Mouse (Mus musculus): ENCODE measurements around the gene BC061237. TPM values are rescaled to one million over a fixed set of nuclear protein-coding genes. Genes with fewer than 3 reads are reported as not detected.
"Not testable (repeated sequence)": the region's sequence is repeated elsewhere in the genome, so short reads cannot be mapped to it uniquely, and the experiment has no call there.

Gene BC061237
- not detected in 2 replicates for polyA plus RNA-seq (2015; fragmentation: Nextera tagmentation; extraction: Ambion mirVana)

- H3K27ac ChIP-seq; H3K27me3 ChIP-seq (ENCODE audit: insufficient read depth, low read length); H3K36me3 ChIP-seq (ENCODE audit: insufficient read depth, low read length); DNase-seq (ENCODE audit: low spot score); H3K4me1 ChIP-seq (replicated peaks; ENCODE audit: insufficient read depth, low read length); ATAC-seq (replicated peaks; ENCODE audit: low FRiP score, low read depth); H3K4me2 ChIP-seq (ENCODE audit: low read length); H3K9ac ChIP-seq (ENCODE audit: low read depth, low read length); H3K9me3 ChIP-seq (replicated peaks; ENCODE audit: low read length); H3K4me3 ChIP-seq (replicated peaks; ENCODE audit: low read depth, low read length): not testable (repeated sequence)
- WGBS, result 100% methylated on average over 1 of the region's 1 CpGs
Observed at GRCm38 (mm10) chr14:44492163-44492562, at the start of gene BC061237. BC061237 (plus strand) TSS chr14:44492463.

- not testable (repeated sequence) for H3K9me3 ChIP-seq (replicated peaks; ENCODE audit: low read length); H3K4me3 ChIP-seq (replicated peaks; ENCODE audit: low read depth, low read length); H3K4me2 ChIP-seq (ENCODE audit: low read length); H3K36me3 ChIP-seq (ENCODE audit: insufficient read depth, low read length); DNase-seq (ENCODE audit: low spot score); H3K27ac ChIP-seq; H3K9ac ChIP-seq (ENCODE audit: low read depth, low read length); H3K27me3 ChIP-seq (ENCODE audit: insufficient read depth, low read length); H3K4me1 ChIP-seq (replicated peaks; ENCODE audit: insufficient read depth, low read length); ATAC-seq (replicated peaks; ENCODE audit: low FRiP score, low read depth)
- 81% methylated on average over 5 of the region's 5 CpGs for WGBS
Observed at GRCm38 (mm10) chr14:44517976-44518375, 25.7 kb downstream of the BC061237 start, which contains the start of gene Gm17093. Gm17093 (plus strand) TSS chr14:44518276.

GRCm38 (mm10) chr14:44547961-44548360 is 55.7 kb downstream of the BC061237 start:
- not testable (repeated sequence) for H3K27ac ChIP-seq; ATAC-seq (replicated peaks; ENCODE audit: low FRiP score, low read depth); DNase-seq (ENCODE audit: low spot score); H3K9ac ChIP-seq (ENCODE audit: low read depth, low read length); H3K4me2 ChIP-seq (ENCODE audit: low read length); H3K9me3 ChIP-seq (replicated peaks; ENCODE audit: low read length); H3K27me3 ChIP-seq (ENCODE audit: insufficient read depth, low read length); H3K36me3 ChIP-seq (ENCODE audit: insufficient read depth, low read length); H3K4me3 ChIP-seq (replicated peaks; ENCODE audit: low read depth, low read length); H3K4me1 ChIP-seq (replicated peaks; ENCODE audit: insufficient read depth, low read length)
- 70% methylated on average over 3 of the region's 5 CpGs for WGBS

Other genes starting within 250 kb of the BC061237 start
- gene Gm8220, start 206.9 kb upstream of the BC061237 start, polyA plus RNA-seq (2015; fragmentation: Nextera tagmentation; extraction: Ambion mirVana), result not detected in 2 replicates
- not detected in 2 replicates for gene Gm5930, start 153.9 kb upstream of the BC061237 start, polyA plus RNA-seq (2015; fragmentation: Nextera tagmentation; extraction: Ambion mirVana)
- gene Gm8229, start 127.1 kb upstream of the BC061237 start, polyA plus RNA-seq (2015; fragmentation: Nextera tagmentation; extraction: Ambion mirVana), result not detected in 2 replicates
- gene Gm3371, start 81.8 kb upstream of the BC061237 start, polyA plus RNA-seq (2015; fragmentation: Nextera tagmentation; extraction: Ambion mirVana), result not detected in 2 replicates
- not detected in 2 replicates for gene Gm8232, start 58.8 kb upstream of the BC061237 start, polyA plus RNA-seq (2015; fragmentation: Nextera tagmentation; extraction: Ambion mirVana)
- not detected in 2 replicates for gene Gm17093, start 25.8 kb downstream of the BC061237 start, polyA plus RNA-seq (2015; fragmentation: Nextera tagmentation; extraction: Ambion mirVana)
- not detected in 2 replicates for gene Gm8247, start 90.7 kb downstream of the BC061237 start, polyA plus RNA-seq (2015; fragmentation: Nextera tagmentation; extraction: Ambion mirVana)
- gene Gm5624, start 135.5 kb downstream of the BC061237 start, polyA plus RNA-seq (2015; fragmentation: Nextera tagmentation; extraction: Ambion mirVana), result not detected in 2 replicates
- not detected in 2 replicates for gene Gm8257, start 214.0 kb downstream of the BC061237 start, polyA plus RNA-seq (2015; fragmentation: Nextera tagmentation; extraction: Ambion mirVana)

Measured in kidney, postnatal 0 days (tissue).